Mouse (Mus musculus): ENCODE results near the gene H3f3a.

Gene H3f3a

DNA sequence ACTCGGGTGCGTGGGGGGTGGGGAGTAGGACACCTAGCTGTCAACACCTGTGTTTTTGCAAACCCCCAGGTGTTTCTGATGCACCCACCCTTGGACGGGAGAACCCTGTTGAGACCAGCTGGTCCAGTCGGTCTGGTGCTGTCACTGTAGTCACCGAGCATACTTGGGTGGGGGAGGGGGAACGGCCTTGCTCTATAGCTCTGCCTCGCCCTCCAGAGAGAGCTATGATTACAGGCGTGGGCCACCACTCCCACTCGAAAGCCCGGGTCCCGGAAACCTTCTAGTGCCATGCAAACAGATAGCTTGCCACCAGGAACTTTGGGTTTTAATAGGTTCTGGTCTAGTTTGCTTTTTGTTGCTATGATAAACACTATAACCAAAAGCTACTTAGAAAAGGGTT lies 51.6 kb downstream of the H3f3a start:
- no peak for DNase-seq (ENCODE audit: low spot score)

DNA sequence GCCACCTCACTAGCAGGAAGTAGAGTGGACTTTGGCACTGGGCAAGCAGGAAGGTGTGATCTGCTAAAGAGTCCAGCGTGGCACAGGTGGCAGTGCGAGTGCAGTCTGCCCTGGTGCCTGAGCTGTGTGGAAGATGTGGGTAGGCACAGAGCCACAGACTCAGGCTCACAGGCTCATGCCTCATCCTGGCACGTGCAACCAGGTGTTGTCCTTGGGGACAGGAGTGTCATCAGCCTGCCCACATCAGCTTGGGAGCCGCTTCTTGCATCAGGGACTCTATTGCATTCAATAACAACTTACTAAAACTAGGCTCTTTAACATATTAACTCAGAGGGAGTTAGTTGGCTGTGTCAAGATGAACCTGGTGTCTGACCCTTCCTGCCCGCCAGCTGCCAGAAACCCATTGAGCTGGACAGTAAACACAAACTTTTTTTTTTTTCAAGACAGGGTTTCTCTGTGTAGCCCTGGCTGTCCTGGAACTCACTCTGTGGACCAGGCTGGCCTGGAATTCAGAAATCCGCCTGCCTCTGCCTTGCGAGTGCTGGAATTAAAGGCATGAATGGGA lies 55.7 kb downstream of the H3f3a start:
- DNase-seq (ENCODE audit: low spot score): no peak

DNA sequence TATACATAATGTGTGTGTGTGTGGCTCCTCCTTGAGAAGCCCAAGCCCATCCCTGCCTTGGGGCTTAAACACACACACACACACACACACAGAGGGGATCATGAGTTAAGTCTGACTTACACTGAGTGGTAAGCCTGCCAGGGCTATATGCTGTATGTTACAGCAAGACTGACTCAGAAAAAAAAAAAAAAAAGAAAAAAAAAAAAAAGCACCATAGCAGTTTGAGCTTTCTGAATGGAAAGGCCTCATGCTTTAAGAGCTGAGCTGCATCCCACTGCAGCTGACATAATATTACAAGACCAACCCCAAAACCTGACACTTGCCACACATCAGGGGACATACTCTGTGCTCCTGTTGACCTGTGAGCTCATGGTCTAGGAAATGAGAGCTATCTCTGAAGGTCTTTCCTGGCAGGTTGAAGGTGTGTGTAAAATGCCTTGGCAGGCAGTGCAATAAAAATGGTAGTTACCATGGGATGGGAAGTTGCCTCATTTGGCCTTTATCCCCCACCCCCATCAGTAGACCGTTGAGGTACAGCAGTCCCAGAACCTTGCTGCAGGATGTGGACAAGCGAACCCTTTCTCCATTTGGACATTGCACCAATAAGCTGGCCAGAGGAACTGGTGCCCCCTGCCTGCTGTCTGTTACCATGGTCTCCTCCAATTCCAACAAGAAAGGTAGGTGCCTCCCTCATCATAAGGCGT lies 56.3 kb downstream of the H3f3a start:
- DNase-seq (ENCODE audit: low spot score): no peak

DNA sequence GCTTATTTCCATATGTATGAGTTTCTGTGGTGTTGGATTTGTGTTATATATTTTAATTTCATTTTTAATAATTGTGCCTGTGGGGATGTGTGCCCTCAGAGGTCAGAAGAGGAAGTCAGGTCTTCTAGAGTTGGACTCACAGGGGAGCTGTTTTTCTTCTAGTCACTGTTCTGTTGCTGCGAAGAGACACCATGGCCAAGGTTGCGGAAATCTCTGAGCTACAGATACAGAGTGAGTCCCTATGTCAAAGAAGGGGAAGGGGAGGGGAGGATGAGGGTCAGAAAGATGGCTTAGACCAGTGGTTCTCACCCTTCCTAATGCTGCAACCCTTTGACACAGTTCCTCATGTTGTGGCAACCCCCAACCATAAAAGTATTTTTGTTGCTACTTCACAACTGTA lies 57.0 kb downstream of the H3f3a start:
- DNase-seq (ENCODE audit: low spot score): no peak

DNA sequence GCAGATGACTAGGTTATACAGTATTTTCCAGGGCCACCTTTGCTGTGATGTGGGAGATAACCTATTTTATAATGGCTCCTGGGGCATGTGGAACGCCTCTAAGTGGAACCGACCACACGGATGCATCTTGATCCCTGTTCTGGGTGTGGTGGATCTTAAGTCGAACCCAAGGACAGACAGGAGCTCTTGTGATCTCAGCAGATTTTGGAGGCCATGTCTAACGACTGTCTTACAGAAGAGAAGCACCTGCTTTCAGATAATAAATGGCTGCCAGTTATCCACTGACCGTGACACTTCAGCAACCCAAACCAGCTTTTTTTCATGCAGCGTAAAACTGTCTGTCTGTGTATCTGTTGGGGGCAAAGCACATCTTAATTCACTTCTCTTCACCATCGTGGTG lies 59.4 kb downstream of the H3f3a start:
- DNase-seq (ENCODE audit: low spot score): no peak

DNA sequence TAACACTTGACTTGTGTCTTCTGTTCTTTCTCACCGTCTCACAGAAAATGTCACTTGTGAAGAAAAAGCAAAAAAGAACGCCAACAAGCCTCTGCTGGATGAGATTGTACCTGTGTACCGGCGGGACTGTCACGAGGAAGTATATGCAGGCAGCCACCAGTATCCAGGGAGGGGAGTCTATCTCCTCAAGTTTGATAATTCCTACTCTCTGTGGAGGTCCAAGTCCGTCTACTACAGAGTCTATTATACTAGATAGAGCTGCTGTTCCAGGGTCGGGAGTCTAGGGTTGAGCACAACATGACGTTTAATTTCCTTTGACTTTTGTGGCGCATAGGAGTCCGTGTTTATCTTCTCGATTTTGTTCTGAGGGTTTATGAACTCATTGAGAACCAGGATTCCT lies 61.6 kb downstream of the H3f3a start:
- no peak for DNase-seq (ENCODE audit: low spot score)

All from ovary, postnatal 10 days (tissue).